In genomic region chr7:127083689-127084088, GRCm38 (mm10) we compare ENCODE assay signal across 26 mouse cellular contexts. TPM values are rescaled to one million over a fixed set of nuclear protein-coding genes. Genes with fewer than 3 reads are reported as not detected.
DNase-seq lines count a peak whose midpoint lies in the region; ATAC-seq and TF ChIP-seq lines count a peak whose summit lies in the region.
"Had no signal": no experiment of that assay in that cellular context is flagged by ENCODE, and none has a peak within 500 bp of the region (broad histone marks: within the 10 kb centered on the region; RNA-seq: fewer than 3 reads in every experiment).

No protein-coding gene starts in this region.

- ATAC-seq in inflammation-experienced regulatory T-cells, adult 6 months, result peak; percentile 78
- ATAC-seq in liver, postnatal 0 days, result no peak
- no peak for ATAC-seq in forebrain, embryonic 12.5 days (ENCODE audit: low FRiP score)
- ATAC-seq in lung, postnatal 0 days, result no peak
- ATAC-seq: forebrain, embryonic 14.5 days; hindbrain, postnatal 0 days; midbrain, embryonic 16.5 days had no signal

- peaks cover 44% of the 10 kb centered on the region for H3K4me1 ChIP-seq in liver, postnatal 0 days (ENCODE audit: insufficient read depth)
- no peaks in the 10 kb centered on the region; the same call in 1 of the 2 replicates for H3K4me1 ChIP-seq in forebrain, embryonic 12.5 days
- H3K4me1 ChIP-seq in lung, postnatal 0 days (ENCODE audit: insufficient read depth, low read depth, low read length), result no peaks in the 10 kb centered on the region

- WGBS in liver, postnatal 0 days (ENCODE audit: insufficient replicate concordance), result 47% methylated on average over 4 of the region's 4 CpGs
- WGBS in forebrain, embryonic 12.5 days, result 90% methylated on average over 4 of the region's 4 CpGs
- 70% methylated on average over 4 of the region's 4 CpGs for WGBS in lung, postnatal 0 days

- TF ChIP-seq CTCF in liver, postnatal 0 days (IDR thresholded peaks at IDR 0.05; ENCODE audit: low read depth), result no peak
- no peak for TF ChIP-seq CTCF in lung, postnatal 0 days (IDR thresholded peaks at IDR 0.05)

- H3K9me3 ChIP-seq in liver, postnatal 0 days (ENCODE audit: low read length), result no peaks in the 10 kb centered on the region
- H3K9me3 ChIP-seq in forebrain, embryonic 12.5 days, result no peaks in the 10 kb centered on the region
- no peaks in the 10 kb centered on the region for H3K9me3 ChIP-seq in lung, postnatal 0 days (ENCODE audit: low read length)
- H3K9me3 ChIP-seq: hindbrain, embryonic 10.5 days; kidney, embryonic 15.5 days had no signal

- no peak overlapping the region for H3K27ac ChIP-seq in liver, postnatal 0 days (ENCODE audit: low read depth)
- no peak overlapping the region for H3K27ac ChIP-seq in forebrain, embryonic 12.5 days
- no peak overlapping the region for H3K27ac ChIP-seq in lung, postnatal 0 days (ENCODE audit: low read length)
- H3K27ac ChIP-seq: gastrocnemius, adult 2 months; hindbrain, embryonic 10.5 days; hindbrain, postnatal 0 days; kidney, embryonic 15.5 days had no signal

- no peaks in the 10 kb centered on the region for H3K36me3 ChIP-seq in liver, postnatal 0 days (replicated peaks; ENCODE audit: insufficient read depth, low read length)
- no peaks in the 10 kb centered on the region for H3K36me3 ChIP-seq in forebrain, embryonic 12.5 days (replicated peaks)
- H3K36me3 ChIP-seq in lung, postnatal 0 days (ENCODE audit: insufficient read depth, low read length), result no peaks in the 10 kb centered on the region
- H3K36me3 ChIP-seq: hindbrain, embryonic 10.5 days; kidney, embryonic 15.5 days had no signal

- no peaks in the 10 kb centered on the region for H3K27me3 ChIP-seq in liver, postnatal 0 days (ENCODE audit: insufficient read depth, low read length)
- no peaks in the 10 kb centered on the region for H3K27me3 ChIP-seq in forebrain, embryonic 12.5 days
- no peaks in the 10 kb centered on the region for H3K27me3 ChIP-seq in lung, postnatal 0 days (replicated peaks; ENCODE audit: insufficient read depth, low read length)
- H3K27me3 ChIP-seq: kidney, embryonic 15.5 days had no signal

- no peak overlapping the region for H3K9ac ChIP-seq in liver, postnatal 0 days (replicated peaks)
- H3K9ac ChIP-seq in forebrain, embryonic 12.5 days, result no peak overlapping the region
- no peak overlapping the region for H3K9ac ChIP-seq in lung, postnatal 0 days (replicated peaks; ENCODE audit: low read depth)
- H3K9ac ChIP-seq: kidney, embryonic 15.5 days had no signal

- TF ChIP-seq EP300 in liver, postnatal 0 days (IDR thresholded peaks at IDR 0.05; ENCODE audit: low read depth), result peak; percentile 54
- TF ChIP-seq EP300 in lung, postnatal 0 days (IDR thresholded peaks at IDR 0.05), result no peak

- DNase-seq in 416B (ENCODE audit: low read depth) (peak; percentile 42), MEL-GATA-1-ER (ENCODE audit: extremely low read depth, low read depth) (peak; percentile 84)
- no peak for DNase-seq in liver, postnatal 0 days
- DNase-seq in spleen, postnatal 14 days (ENCODE audit: low spot score in 2 of 2), result no peak
- DNase-seq in urinary bladder, postnatal 14 days (ENCODE audit: low spot score), result no peak
- DNase-seq in lung, postnatal 0 days (ENCODE audit: low spot score), result no peak
- DNase-seq: adrenal gland, postnatal 25 days; cerebellum, adult 8-10 months; gastrocnemius, adult 2 months; kidney, adult 11 months; kidney, postnatal 36 days; layer of hippocampus, postnatal 36 days; lung, adult 2 months had no signal

- no peak overlapping the region for H3K4me2 ChIP-seq in liver, postnatal 0 days (ENCODE audit: low read depth, low read length)
- no peak overlapping the region for H3K4me2 ChIP-seq in forebrain, embryonic 12.5 days
- H3K4me2 ChIP-seq in lung, postnatal 0 days (replicated peaks; ENCODE audit: low read depth, low read length), result no peak overlapping the region
- H3K4me2 ChIP-seq: heart, embryonic 11.5 days; kidney, embryonic 15.5 days had no signal

- H3K4me3 ChIP-seq in liver, postnatal 0 days (ENCODE audit: low read depth, low read length), result no peak overlapping the region
- H3K4me3 ChIP-seq in forebrain, embryonic 12.5 days (replicated peaks), result no peak overlapping the region
- H3K4me3 ChIP-seq in lung, postnatal 0 days (ENCODE audit: low read depth, low read length), result no peak overlapping the region
- H3K4me3 ChIP-seq: gastrocnemius, adult 2 months; hindbrain, embryonic 10.5 days; kidney, embryonic 15.5 days; myocyte had no signal

RNA-seq across cellular contexts. Expression of gene Zg16, which starts 3.4 kb away (rescaled TPM):
- polyA plus RNA-seq in inflammation-experienced regulatory T-cells, adult 6 months (2017; shearing (Covaris generic)), result 1 to 10 TPM in 1 of 3 experiments, not detected in 2; 1.6 TPM
- polyA plus RNA-seq in liver, postnatal 0 days (2015; fragmentation: Nextera tagmentation; extraction: Ambion mirVana), result 0.59 and 1.8 TPM in 2 replicates
- polyA plus RNA-seq in forebrain, embryonic 12.5 days (2016; fragmentation: Nextera tagmentation; extraction: Ambion mirVana), result not detected in 2 replicates
- 0.20 and 0.30 TPM in 2 replicates for polyA plus RNA-seq in lung, postnatal 0 days (2015; fragmentation: Nextera tagmentation; extraction: Ambion mirVana)
- polyA plus RNA-seq: embryonic facial prominence, embryonic 11.5 days; forebrain, embryonic 14.5 days; heart, embryonic 11.5 days; heart, postnatal 0 days; hindbrain, embryonic 10.5 days; hindbrain, postnatal 0 days; kidney, embryonic 15.5 days; limb, embryonic 11.5 days; midbrain, embryonic 16.5 days; myocyte; neural tube, embryonic 14.5 days had no signal

RNA-seq across cellular contexts. Expression of gene AI467606, which starts 7.5 kb away (rescaled TPM):
- polyA plus RNA-seq in inflammation-experienced regulatory T-cells, adult 6 months (2017; shearing (Covaris generic)), result 100 to 1,000 TPM; 248 to 287 (median 263) TPM
- 7.6 and 8.1 TPM in 2 replicates for polyA plus RNA-seq in liver, postnatal 0 days (2015; fragmentation: Nextera tagmentation; extraction: Ambion mirVana)
- polyA plus RNA-seq in forebrain, embryonic 12.5 days (2016; fragmentation: Nextera tagmentation; extraction: Ambion mirVana), result 0.88 and 0.91 TPM in 2 replicates
- polyA plus RNA-seq in lung, postnatal 0 days (2015; fragmentation: Nextera tagmentation; extraction: Ambion mirVana), result 14.6 and 16.0 TPM in 2 replicates

RNA-seq across cellular contexts. Expression of gene Qprt, which starts 38.3 kb away (rescaled TPM):
- polyA plus RNA-seq in inflammation-experienced regulatory T-cells, adult 6 months (2017; shearing (Covaris generic)), result 10 to 100 TPM in 2 of 3 experiments, 1 to 10 TPM in 1; 7.8 to 15.5 (median 15.0) TPM
- 148 and 151 TPM in 2 replicates for polyA plus RNA-seq in liver, postnatal 0 days (2015; fragmentation: Nextera tagmentation; extraction: Ambion mirVana)
- polyA plus RNA-seq in forebrain, embryonic 12.5 days (2016; fragmentation: Nextera tagmentation; extraction: Ambion mirVana), result 2.0 and 2.4 TPM in 2 replicates
- polyA plus RNA-seq in lung, postnatal 0 days (2015; fragmentation: Nextera tagmentation; extraction: Ambion mirVana), result 0.14 and 0.21 TPM in 2 replicates
- polyA plus RNA-seq: neural tube, embryonic 14.5 days had no signal

RNA-seq across cellular contexts. Expression of gene Kif22, which starts 41.4 kb away (rescaled TPM):
- polyA plus RNA-seq in inflammation-experienced regulatory T-cells, adult 6 months (2017; shearing (Covaris generic)), result 10 to 100 TPM; 11.7 to 94.2 (median 13.8) TPM
- 45.4 and 47.4 TPM in 2 replicates for polyA plus RNA-seq in liver, postnatal 0 days (2015; fragmentation: Nextera tagmentation; extraction: Ambion mirVana)
- polyA plus RNA-seq in forebrain, embryonic 12.5 days (2016; fragmentation: Nextera tagmentation; extraction: Ambion mirVana), result 163 and 170 TPM in 2 replicates
- polyA plus RNA-seq in lung, postnatal 0 days (2015; fragmentation: Nextera tagmentation; extraction: Ambion mirVana), result 7.0 and 9.2 TPM in 2 replicates

RNA-seq across cellular contexts. Expression of gene Spn, which starts 53.9 kb away (rescaled TPM):
- 100 to 1,000 TPM; 105 to 226 (median 130) TPM for polyA plus RNA-seq in inflammation-experienced regulatory T-cells, adult 6 months (2017; shearing (Covaris generic))
- polyA plus RNA-seq in liver, postnatal 0 days (2015; fragmentation: Nextera tagmentation; extraction: Ambion mirVana), result 4.9 and 5.6 TPM in 2 replicates
- polyA plus RNA-seq in forebrain, embryonic 12.5 days (2016; fragmentation: Nextera tagmentation; extraction: Ambion mirVana), result 0.23 TPM in 1 of 2 replicates, not detected in the other
- 0.73 and 0.83 TPM in 2 replicates for polyA plus RNA-seq in lung, postnatal 0 days (2015; fragmentation: Nextera tagmentation; extraction: Ambion mirVana)
- polyA plus RNA-seq: embryonic facial prominence, embryonic 11.5 days; forebrain, embryonic 14.5 days; hindbrain, embryonic 10.5 days; midbrain, embryonic 16.5 days; neural tube, embryonic 14.5 days had no signal

Comparison
In these comparisons a context has a peak if more than half of its experiments do, and no peak if none do; other contexts are left out.
1. DNase-seq: peak in 416B (single experiment) and MEL-GATA-1-ER (single experiment); none in liver, postnatal 0 days (single experiment), spleen, postnatal 14 days (0 of 2), urinary bladder, postnatal 14 days (single experiment) and lung, postnatal 0 days (single experiment).
2. RNA of gene AI467606, which starts 7.5 kb away (polyA plus RNA-seq): 248 to 287 TPM in inflammation-experienced regulatory T-cells, adult 6 months; 14.6 to 16.0 TPM in lung, postnatal 0 days, 7.6 to 8.1 TPM in liver, postnatal 0 days and 0.88 to 0.91 TPM in forebrain, embryonic 12.5 days; every median in the first group is over 10 times any median in the second.